Mouse (Mus musculus) granulocyte monocyte progenitor cell, adult 5-6 weeks (primary cell): ENCODE data around the gene Klk1b5. TPM values are rescaled to one million over a fixed set of nuclear protein-coding genes. Genes with fewer than 3 reads are reported as not detected.
"Not testable (repeated sequence)": the region's sequence is repeated elsewhere in the genome, so short reads cannot be mapped to it uniquely, and the experiment has no call there.

Experiments used
- ATAC-seq: replicated peaks from 2 replicates; pipeline ENCODE4 v1.8.0; 2016; ENCODE audit warnings: mild to moderate bottlenecking, moderate TSS enrichment, inconsistent platforms; ENCODE audit not compliant: poor library complexity, severe bottlenecking
- total RNA-seq, 2 experiments: library from RNA; stranded (forward) in 1 of 2; stranded (reverse) in 1 of 2; fragments of 200-712, 200-1000 nt in 1 of 2; fragments of >200 nt in 1 of 2; fragmentation: Nextera tagmentation in 1 of 2; gene quantifications; 2 replicates each; pipeline ENCODE4 v1.2.3; 2014 to 2017

Klk1b5 gene
- total RNA-seq, 2 experiments from 2014 or later = not detected

GRCm38 (mm10) chr7:44250732-44251275 lies 35.1 kb downstream of the Klk1b5 start:
- ATAC-seq = not testable (repeated sequence)

- ATAC-seq = no peak
Observed at GRCm38 (mm10) chr7:44253023-44253616, 37.4 kb downstream of the Klk1b5 start.

- ATAC-seq = no peak
Observed at GRCm38 (mm10) chr7:44254930-44255329, 39.2 kb downstream of the Klk1b5 start.

GRCm38 (mm10) chr7:44257278-44257677 lies 41.5 kb downstream of the Klk1b5 start, which contains the start of gene Acp4:
Gene Acp4 (minus strand): TSS chr7:44257378.
- no peak for ATAC-seq

GRCm38 (mm10) chr7:44260410-44260809 lies 44.7 kb downstream of the Klk1b5 start:
- ATAC-seq = no peak

GRCm38 (mm10) chr7:44261147-44261546 lies 45.4 kb downstream of the Klk1b5 start, which contains the start of gene Gm15517:
Gene Gm15517 (plus strand): TSS chr7:44261447.
- ATAC-seq = no peak

GRCm38 (mm10) chr7:44262791-44263643 lies 47.3 kb downstream of the Klk1b5 start:
- peak; percentile 94 for ATAC-seq

- no peak for ATAC-seq
Observed at GRCm38 (mm10) chr7:44268117-44268516, 52.4 kb downstream of the Klk1b5 start.

- ATAC-seq = peak; percentile 44
Observed at GRCm38 (mm10) chr7:44269397-44269796, 53.7 kb downstream of the Klk1b5 start.

Other genes with a start within 250 kb of the Klk1b5 start
- gene Klk1b1, start 249.2 kb upstream of the Klk1b5 start, total RNA-seq (2014; fragmentation: Nextera tagmentation) = not detected in 2 replicates
- gene Klk1b1, start 249.2 kb upstream of the Klk1b5 start, total RNA-seq (2017) = not detected in 2 replicates
- not detected in 2 replicates for gene Klk1b9, start 239.9 kb upstream of the Klk1b5 start, total RNA-seq (2014; fragmentation: Nextera tagmentation)
- not detected in 2 replicates for gene Klk1b9, start 239.9 kb upstream of the Klk1b5 start, total RNA-seq (2017)
- not detected in 2 replicates for gene Klk1b11, start 220.1 kb upstream of the Klk1b5 start, total RNA-seq (2014; fragmentation: Nextera tagmentation)
- gene Klk1b11, start 220.1 kb upstream of the Klk1b5 start, total RNA-seq (2017) = not detected in 2 replicates
- not detected in 2 replicates for gene Klk1b26, start 203.8 kb upstream of the Klk1b5 start, total RNA-seq (2014; fragmentation: Nextera tagmentation)
- gene Klk1b26, start 203.8 kb upstream of the Klk1b5 start, total RNA-seq (2017) = not detected in 2 replicates
- not detected in 2 replicates for gene Klk1b27, start 163.7 kb upstream of the Klk1b5 start, total RNA-seq (2014; fragmentation: Nextera tagmentation)
- not detected in 2 replicates for gene Klk1b27, start 163.7 kb upstream of the Klk1b5 start, total RNA-seq (2017)
- not detected in 2 replicates for gene Klk1b21, start 113.6 kb upstream of the Klk1b5 start, total RNA-seq (2014; fragmentation: Nextera tagmentation)
- gene Klk1b21, start 113.6 kb upstream of the Klk1b5 start, total RNA-seq (2017) = not detected in 2 replicates
- gene Klk1b22, start 103.3 kb upstream of the Klk1b5 start, total RNA-seq (2014; fragmentation: Nextera tagmentation) = not detected in 2 replicates
- not detected in 2 replicates for gene Klk1b22, start 103.3 kb upstream of the Klk1b5 start, total RNA-seq (2017)
- not detected in 2 replicates for gene Klk1b16, start 79.2 kb upstream of the Klk1b5 start, total RNA-seq (2014; fragmentation: Nextera tagmentation)
- not detected in 2 replicates for gene Klk1b16, start 79.2 kb upstream of the Klk1b5 start, total RNA-seq (2017)
- gene Klk1b24, start 27.7 kb upstream of the Klk1b5 start, total RNA-seq (2014; fragmentation: Nextera tagmentation) = not detected in 2 replicates
- not detected in 2 replicates for gene Klk1b24, start 27.7 kb upstream of the Klk1b5 start, total RNA-seq (2017)
- not detected in 2 replicates for gene Klk1b3, start 17.8 kb upstream of the Klk1b5 start, total RNA-seq (2014; fragmentation: Nextera tagmentation)
- not detected in 2 replicates for gene Klk1b3, start 17.8 kb upstream of the Klk1b5 start, total RNA-seq (2017)
- gene Klk1b4, start 8.5 kb upstream of the Klk1b5 start, total RNA-seq (2014; fragmentation: Nextera tagmentation) = not detected in 2 replicates
- gene Klk1b4, start 8.5 kb upstream of the Klk1b5 start, total RNA-seq (2017) = not detected in 2 replicates
- not detected in 2 replicates for gene Klk1, start 9.4 kb downstream of the Klk1b5 start, total RNA-seq (2014; fragmentation: Nextera tagmentation)
- gene Klk1, start 9.4 kb downstream of the Klk1b5 start, total RNA-seq (2017) = not detected in 2 replicates
- not detected in 2 replicates for gene Gm36864, start 20.2 kb downstream of the Klk1b5 start, total RNA-seq (2014; fragmentation: Nextera tagmentation)
- not detected in 2 replicates for gene Gm36864, start 20.2 kb downstream of the Klk1b5 start, total RNA-seq (2017)
- gene 1700028J19Rik, start 30.8 kb downstream of the Klk1b5 start, total RNA-seq (2014; fragmentation: Nextera tagmentation) = 1.2 TPM in 1 of 2 replicates, not detected in the other
- gene 1700028J19Rik, start 30.8 kb downstream of the Klk1b5 start, total RNA-seq (2017) = 0.67 TPM in 1 of 2 replicates, not detected in the other
- gene 2410002F23Rik, start 30.8 kb downstream of the Klk1b5 start, total RNA-seq (2014; fragmentation: Nextera tagmentation) = 95.5 and 132 TPM in 2 replicates
- 63.5 and 86.2 TPM in 2 replicates for gene 2410002F23Rik, start 30.8 kb downstream of the Klk1b5 start, total RNA-seq (2017)
- gene Acp4, start 41.4 kb downstream of the Klk1b5 start, total RNA-seq (2014; fragmentation: Nextera tagmentation) = not detected in 2 replicates
- 0.26 TPM in 1 of 2 replicates, not detected in the other for gene Acp4, start 41.4 kb downstream of the Klk1b5 start, total RNA-seq (2017)
- gene Gm15517, start 45.5 kb downstream of the Klk1b5 start, total RNA-seq (2014; fragmentation: Nextera tagmentation) = not detected in 2 replicates
- gene Gm15517, start 45.5 kb downstream of the Klk1b5 start, total RNA-seq (2017) = not detected in 2 replicates
- 2.5 and 3.7 TPM in 2 replicates for gene Clec11a, start 91.0 kb downstream of the Klk1b5 start, total RNA-seq (2014; fragmentation: Nextera tagmentation)
- 4.4 and 4.8 TPM in 2 replicates for gene Clec11a, start 91.0 kb downstream of the Klk1b5 start, total RNA-seq (2017)
- gene Shank1, start 94.3 kb downstream of the Klk1b5 start, total RNA-seq (2014; fragmentation: Nextera tagmentation) = not detected in 2 replicates
- gene Shank1, start 94.3 kb downstream of the Klk1b5 start, total RNA-seq (2017) = not detected in 2 replicates
- 1.1 TPM in 1 of 2 replicates, not detected in the other for gene Syt3, start 168.2 kb downstream of the Klk1b5 start, total RNA-seq (2014; fragmentation: Nextera tagmentation)
- gene Syt3, start 168.2 kb downstream of the Klk1b5 start, total RNA-seq (2017) = 0.15 TPM in 1 of 2 replicates, not detected in the other
- 4.1 TPM in 1 of 2 replicates, not detected in the other for gene 1700008O03Rik, start 169.9 kb downstream of the Klk1b5 start, total RNA-seq (2014; fragmentation: Nextera tagmentation)
- gene 1700008O03Rik, start 169.9 kb downstream of the Klk1b5 start, total RNA-seq (2017) = 1.8 and 2.4 TPM in 2 replicates
- not detected in 2 replicates for gene Lrrc4b, start 213.1 kb downstream of the Klk1b5 start, total RNA-seq (2014; fragmentation: Nextera tagmentation)
- not detected in 2 replicates for gene Lrrc4b, start 213.1 kb downstream of the Klk1b5 start, total RNA-seq (2017)
- gene Aspdh, start 249.4 kb downstream of the Klk1b5 start, total RNA-seq (2014; fragmentation: Nextera tagmentation) = not detected in 2 replicates
- gene Aspdh, start 249.4 kb downstream of the Klk1b5 start, total RNA-seq (2017) = not detected in 2 replicates